Mouse (Mus musculus): ENCODE measurements at regions not wholly inside any gene's neighbourhood (a gene's known extent, or its start where the extent isn't known, plus 50 kb on each side); places are given as distances from the start of the nearest gene placed in this dataset.

DNA sequence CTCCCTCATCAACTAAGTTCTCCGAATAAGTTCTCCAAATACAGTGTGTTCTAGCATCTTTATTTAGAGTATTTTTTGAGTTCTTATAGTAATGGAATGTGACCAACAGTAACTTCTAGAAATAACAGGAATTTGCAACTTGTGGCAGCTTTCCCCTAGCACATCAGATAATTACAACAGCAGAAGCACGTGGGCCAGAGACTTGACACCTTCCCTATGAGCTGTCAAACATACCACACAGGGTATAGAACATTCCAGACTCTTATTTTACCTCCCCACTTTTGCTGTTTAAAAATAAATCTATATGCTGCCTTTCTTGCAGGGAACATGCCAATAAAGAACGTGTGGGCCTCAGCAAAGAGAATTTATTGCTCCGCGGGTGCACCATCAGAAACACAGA is 77.4 kb upstream of the Commd8 start:
- no peak overlapping the region for H3K9ac ChIP-seq (ENCODE audit: low read length)

DNA sequence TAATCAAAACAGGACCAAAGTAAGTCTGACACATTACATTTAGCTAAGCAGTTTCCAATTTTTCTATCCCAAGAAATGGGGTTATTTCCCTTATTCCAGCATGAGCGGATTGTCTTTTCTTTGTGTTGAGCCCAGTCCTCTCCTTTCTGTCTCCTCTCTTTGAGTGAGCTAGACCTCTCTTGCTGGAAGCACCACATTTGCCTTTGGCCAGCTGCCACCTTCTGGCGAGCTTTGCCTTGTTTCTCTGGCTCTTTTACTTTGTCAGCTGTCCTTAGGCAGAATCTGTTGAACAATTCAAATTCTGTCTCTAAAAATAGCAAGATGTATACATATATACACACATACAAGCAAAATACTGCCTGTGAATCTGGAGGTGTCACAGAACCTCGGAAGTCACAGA is 76.1 kb upstream of the Commd8 start:
- ATAC-seq (replicated peaks; ENCODE audit: extremely low read depth, insufficient read depth, low FRiP score), result no peak
- H3K9me3 ChIP-seq (replicated peaks; ENCODE audit: control insufficient read depth, low read length), result no peaks in the 10 kb centered on the region
- WGBS, result 51% methylated on average over 3 of the region's 3 CpGs

More for the DNA sequence above, 77.4 kb upstream of the Commd8 start:
- Histone ChIP-seq H3K27me3 (ENCODE audit: control insufficient read depth, insufficient read depth, low read length) (no peaks in the 10 kb centered on the region), H3K27ac (ENCODE audit: low read length) (no peak overlapping the region), H3K4me1 (ENCODE audit: control insufficient read depth, insufficient read depth, low read length) (no peaks in the 10 kb centered on the region), H3K4me2 (ENCODE audit: low read depth, low read length) (no peak overlapping the region), H3K36me3 (ENCODE audit: control insufficient read depth, insufficient read depth) (peaks cover 5% of the 10 kb centered on the region), H3K4me3 (ENCODE audit: low read length) (no peak overlapping the region), H3K9me3 (replicated peaks; ENCODE audit: control insufficient read depth, low read length) (no peaks in the 10 kb centered on the region)
- WGBS, result 83% methylated on average over 5 of the region's 5 CpGs
- ATAC-seq (replicated peaks; ENCODE audit: extremely low read depth, insufficient read depth, low FRiP score), result no peak

DNA sequence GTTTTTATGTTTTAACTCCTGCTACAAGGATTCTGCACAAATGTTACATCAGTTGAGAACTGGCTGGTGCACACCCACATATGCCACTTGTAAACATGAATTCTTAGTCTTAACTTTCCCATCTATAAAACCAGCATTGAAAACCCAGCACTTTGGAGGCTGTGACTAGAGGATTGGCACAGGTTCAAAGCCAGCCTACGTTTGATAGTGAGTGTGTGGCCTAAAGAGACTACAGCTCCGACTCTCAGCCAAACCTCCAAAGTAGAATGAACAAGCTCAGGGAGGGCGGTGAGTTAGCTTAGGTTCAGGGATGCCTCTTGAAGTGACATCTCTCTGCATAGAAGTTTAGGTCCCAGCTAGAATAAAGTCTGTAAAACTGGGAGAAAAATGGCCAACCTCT is 75.0 kb upstream of the Commd8 start:
- no peak for ATAC-seq (replicated peaks; ENCODE audit: extremely low read depth, insufficient read depth, low FRiP score)
- Histone ChIP-seq H3K27me3 (ENCODE audit: control insufficient read depth, insufficient read depth, low read length) (no peaks in the 10 kb centered on the region), H3K9me3 (replicated peaks; ENCODE audit: control insufficient read depth, low read length) (no peaks in the 10 kb centered on the region), H3K4me1 (ENCODE audit: control insufficient read depth, insufficient read depth, low read length) (no peaks in the 10 kb centered on the region), H3K4me2 (ENCODE audit: low read depth, low read length) (no peak overlapping the region), H3K36me3 (ENCODE audit: control insufficient read depth, insufficient read depth) (no peaks in the 10 kb centered on the region), H3K4me3 (ENCODE audit: low read length) (no peak overlapping the region), H3K27ac (ENCODE audit: low read length) (no peak overlapping the region), H3K9ac (ENCODE audit: low read length) (no peak overlapping the region)
- 51% methylated on average over 3 of the region's 3 CpGs for WGBS

More for the DNA sequence above, 76.1 kb upstream of the Commd8 start:
- H3K4me3 ChIP-seq (ENCODE audit: low read length), result no peak overlapping the region
- H3K4me1 ChIP-seq (ENCODE audit: control insufficient read depth, insufficient read depth, low read length), result no peaks in the 10 kb centered on the region
- no peak overlapping the region for H3K27ac ChIP-seq (ENCODE audit: low read length)
- H3K36me3 ChIP-seq (ENCODE audit: control insufficient read depth, insufficient read depth), result peaks cover 3% of the 10 kb centered on the region; the same call in 1 of the 2 replicates
- no peak overlapping the region for H3K4me2 ChIP-seq (ENCODE audit: low read depth, low read length)
- H3K27me3 ChIP-seq (ENCODE audit: control insufficient read depth, insufficient read depth, low read length), result no peaks in the 10 kb centered on the region
- H3K9ac ChIP-seq (ENCODE audit: low read length), result no peak overlapping the region

DNA sequence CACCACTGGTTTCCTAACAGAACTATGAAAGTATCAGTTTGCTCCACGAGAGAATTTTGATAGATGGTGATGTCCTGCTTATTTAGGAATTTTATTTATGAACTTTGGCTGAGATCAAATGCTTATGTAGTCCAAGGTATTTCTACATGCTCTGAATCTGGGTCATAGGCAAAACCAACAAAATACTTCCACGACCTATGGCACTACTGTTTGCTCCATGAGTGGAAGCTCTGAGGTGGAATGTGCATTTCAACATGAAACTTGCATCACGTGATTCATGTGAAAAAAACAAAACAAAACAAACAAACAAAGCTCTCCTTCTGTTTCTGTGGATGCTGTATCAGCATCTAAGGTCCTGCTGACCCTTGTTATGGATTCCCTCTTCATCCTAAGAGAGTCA is 73.5 kb upstream of the Commd8 start:
- WGBS, result 89% methylated on average over 3 of the region's 3 CpGs
- Histone ChIP-seq H3K4me2 (ENCODE audit: low read depth, low read length) (no peak overlapping the region), H3K9me3 (replicated peaks; ENCODE audit: control insufficient read depth, low read length) (no peaks in the 10 kb centered on the region), H3K27me3 (ENCODE audit: control insufficient read depth, insufficient read depth, low read length) (no peaks in the 10 kb centered on the region), H3K27ac (ENCODE audit: low read length) (no peak overlapping the region), H3K4me3 (ENCODE audit: low read length) (no peak overlapping the region), H3K36me3 (ENCODE audit: control insufficient read depth, insufficient read depth) (no peaks in the 10 kb centered on the region), H3K9ac (ENCODE audit: low read length) (no peak overlapping the region), H3K4me1 (ENCODE audit: control insufficient read depth, insufficient read depth, low read length) (no peaks in the 10 kb centered on the region)
- no peak for ATAC-seq (replicated peaks; ENCODE audit: extremely low read depth, insufficient read depth, low FRiP score)

DNA sequence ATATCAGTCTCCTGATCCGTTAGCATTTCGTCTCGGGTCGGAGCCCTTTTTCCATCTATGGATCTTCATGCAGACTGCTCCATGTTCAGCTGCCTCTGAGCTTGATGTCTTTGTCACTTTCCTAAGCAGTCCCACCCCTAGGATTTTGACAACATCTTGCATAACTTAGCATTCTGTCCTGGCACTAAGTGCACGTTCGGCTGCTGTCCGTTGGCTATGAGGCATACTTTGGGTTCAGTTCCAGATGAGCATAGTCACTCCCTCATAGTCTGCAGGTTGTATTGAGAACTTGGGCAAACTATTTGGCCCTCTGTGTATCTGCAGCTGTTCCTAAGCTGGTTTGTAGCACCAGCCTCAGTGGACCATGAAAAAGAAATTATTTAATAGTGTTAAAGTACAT is 72.3 kb upstream of the Commd8 start:
- Histone ChIP-seq H3K4me2 (ENCODE audit: low read depth, low read length) (no peak overlapping the region), H3K9ac (ENCODE audit: low read length) (no peak overlapping the region), H3K27ac (ENCODE audit: low read length) (no peak overlapping the region), H3K27me3 (ENCODE audit: control insufficient read depth, insufficient read depth, low read length) (no peaks in the 10 kb centered on the region), H3K4me3 (ENCODE audit: low read length) (no peak overlapping the region), H3K4me1 (ENCODE audit: control insufficient read depth, insufficient read depth, low read length) (no peaks in the 10 kb centered on the region), H3K9me3 (replicated peaks; ENCODE audit: control insufficient read depth, low read length) (no peaks in the 10 kb centered on the region), H3K36me3 (ENCODE audit: control insufficient read depth, insufficient read depth) (no peaks in the 10 kb centered on the region)
- WGBS, result 88% methylated on average over 7 of the region's 7 CpGs
- no peak for ATAC-seq (replicated peaks; ENCODE audit: extremely low read depth, insufficient read depth, low FRiP score)

- no peaks in the 10 kb centered on the region for H3K27me3 ChIP-seq (ENCODE audit: control insufficient read depth, insufficient read depth, low read length)
- H3K27ac ChIP-seq (ENCODE audit: low read length), result no peak overlapping the region
- peaks cover 11% of the 10 kb centered on the region for H3K4me1 ChIP-seq (ENCODE audit: control insufficient read depth, insufficient read depth, low read length)
- H3K4me2 ChIP-seq (ENCODE audit: low read depth, low read length), result no peak overlapping the region
- ATAC-seq (replicated peaks; ENCODE audit: extremely low read depth, insufficient read depth, low FRiP score), result no peak
- H3K9me3 ChIP-seq (replicated peaks; ENCODE audit: control insufficient read depth, low read length), result no peaks in the 10 kb centered on the region
- 92% methylated on average over 5 of the region's 5 CpGs for WGBS
- H3K9ac ChIP-seq (ENCODE audit: low read length), result no peak overlapping the region
- H3K4me3 ChIP-seq (ENCODE audit: low read length), result no peak overlapping the region
- H3K36me3 ChIP-seq (ENCODE audit: control insufficient read depth, insufficient read depth), result no peaks in the 10 kb centered on the region; the same call in 1 of the 2 replicates
Observed at GRCm38 (mm10) chr5:72227002-72227401, 59.0 kb upstream of the Commd8 start.

DNA sequence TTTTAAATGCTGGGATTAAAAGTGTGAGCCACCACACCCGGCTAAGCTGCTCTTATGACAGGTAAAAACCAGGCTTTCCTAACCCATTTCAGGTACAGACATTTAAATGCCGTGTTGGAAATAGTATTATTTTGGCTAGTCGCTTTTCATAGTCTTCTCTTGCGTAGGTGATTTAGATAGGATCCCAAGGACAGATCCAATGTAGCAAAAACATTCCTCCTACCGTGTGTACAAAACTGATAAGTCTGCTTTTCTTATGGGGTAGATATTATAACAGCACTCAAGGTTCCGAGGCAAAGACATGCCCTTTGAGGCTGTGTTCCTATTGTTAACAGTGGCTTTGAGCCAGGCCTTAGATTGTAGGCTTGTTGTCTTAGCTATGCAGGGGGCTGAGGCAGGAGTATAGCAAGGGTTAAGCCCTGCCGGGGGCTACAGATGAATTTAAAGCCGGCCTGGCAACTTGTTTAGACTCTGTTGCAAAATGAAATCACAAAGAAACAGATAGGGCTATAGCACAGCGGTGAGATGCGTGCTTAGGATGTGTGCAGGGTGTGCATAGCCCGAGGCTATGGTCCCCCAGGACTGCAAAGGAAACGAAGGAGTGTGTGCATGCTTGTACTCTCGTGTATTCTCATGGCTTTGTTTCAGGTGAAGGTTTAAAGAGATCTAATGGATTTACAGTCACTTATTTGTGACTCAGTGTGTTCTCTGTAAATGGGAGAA is 57.7 kb upstream of the Commd8 start:
- ATAC-seq (replicated peaks; ENCODE audit: extremely low read depth, insufficient read depth, low FRiP score), result no peak
- 68% methylated on average over 13 of the region's 13 CpGs for WGBS
- H3K27ac ChIP-seq (ENCODE audit: low read length), result no peak overlapping the region

DNA sequence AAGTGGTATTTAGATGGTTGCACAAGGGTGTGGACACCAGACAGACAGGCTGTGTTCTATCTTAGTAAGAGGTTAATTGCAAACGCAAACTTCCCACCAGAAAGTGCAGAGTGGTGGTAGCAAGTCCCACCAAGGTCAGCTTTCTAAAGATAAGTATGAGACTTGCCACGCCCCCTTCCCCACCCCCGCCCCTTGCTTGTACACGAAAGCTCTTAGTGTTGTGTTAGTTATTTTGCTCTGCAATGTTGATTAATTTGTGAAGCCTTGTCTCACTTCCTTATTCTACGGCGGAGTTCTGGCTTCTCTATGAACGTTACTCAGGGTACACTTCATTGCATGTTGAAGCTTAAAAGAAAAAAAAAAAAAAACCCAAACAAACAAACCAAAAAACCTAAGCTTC is 57.1 kb upstream of the Commd8 start:
- H3K36me3 ChIP-seq (ENCODE audit: control insufficient read depth, insufficient read depth), result no peaks in the 10 kb centered on the region; the same call in 1 of the 2 replicates
- H3K4me1 ChIP-seq (ENCODE audit: control insufficient read depth, insufficient read depth, low read length), result peaks cover 11% of the 10 kb centered on the region
- H3K27ac ChIP-seq (ENCODE audit: low read length), result no peak overlapping the region
- no peak overlapping the region for H3K9ac ChIP-seq (ENCODE audit: low read length)
- 32% methylated on average over 7 of the region's 7 CpGs for WGBS
- H3K27me3 ChIP-seq (ENCODE audit: control insufficient read depth, insufficient read depth, low read length), result no peaks in the 10 kb centered on the region
- no peak; the same call in 1 of the 2 replicates for ATAC-seq (replicated peaks; ENCODE audit: extremely low read depth, insufficient read depth, low FRiP score)
- H3K4me2 ChIP-seq (ENCODE audit: low read depth, low read length), result peak overlapping the region; percentile 23; the same call in 1 of the 2 replicates
- H3K9me3 ChIP-seq (replicated peaks; ENCODE audit: control insufficient read depth, low read length), result no peaks in the 10 kb centered on the region
- no peak overlapping the region for H3K4me3 ChIP-seq (ENCODE audit: low read length)

More for the DNA sequence above, 57.7 kb upstream of the Commd8 start:
- Histone ChIP-seq H3K4me2 (ENCODE audit: low read depth, low read length) (no peak overlapping the region), H3K4me1 (ENCODE audit: control insufficient read depth, insufficient read depth, low read length) (peaks cover 11% of the 10 kb centered on the region), H3K27me3 (ENCODE audit: control insufficient read depth, insufficient read depth, low read length) (no peaks in the 10 kb centered on the region), H3K9ac (ENCODE audit: low read length) (no peak overlapping the region), H3K4me3 (ENCODE audit: low read length) (no peak overlapping the region), H3K36me3 (ENCODE audit: control insufficient read depth, insufficient read depth) (no peaks in the 10 kb centered on the region; the same call in 1 of the 2 replicates), H3K9me3 (replicated peaks; ENCODE audit: control insufficient read depth, low read length) (no peaks in the 10 kb centered on the region)

DNA sequence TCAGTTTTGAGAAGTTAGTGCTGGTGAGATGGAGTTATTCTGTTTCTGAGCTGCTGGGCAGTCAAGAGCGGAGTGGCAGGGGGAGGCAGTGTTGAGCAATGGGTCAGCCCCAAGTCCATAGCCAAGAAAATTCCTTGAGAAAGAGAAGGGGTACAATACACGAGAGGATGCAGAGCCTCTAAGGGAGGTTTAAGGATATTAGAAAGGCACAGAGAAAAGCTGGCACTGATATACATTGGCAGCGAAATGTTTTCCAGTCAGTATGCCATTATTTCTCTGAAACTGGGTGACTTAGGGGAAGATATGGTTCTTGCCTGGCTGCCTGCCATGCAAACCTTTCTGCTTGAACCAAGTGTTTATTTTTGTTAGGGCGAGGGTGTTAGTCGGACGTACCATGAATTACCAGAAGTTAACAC is 56.6 kb upstream of the Commd8 start:
- 35% methylated on average over 6 of the region's 6 CpGs for WGBS
- Histone ChIP-seq H3K9me3 (replicated peaks; ENCODE audit: control insufficient read depth, low read length) (no peaks in the 10 kb centered on the region), H3K27me3 (ENCODE audit: control insufficient read depth, insufficient read depth, low read length) (no peaks in the 10 kb centered on the region), H3K36me3 (ENCODE audit: control insufficient read depth, insufficient read depth) (no peaks in the 10 kb centered on the region; the same call in 1 of the 2 replicates), H3K4me2 (ENCODE audit: low read depth, low read length) (peak overlapping the region; percentile 23; the same call in 1 of the 2 replicates), H3K4me3 (ENCODE audit: low read length) (no peak overlapping the region), H3K4me1 (ENCODE audit: control insufficient read depth, insufficient read depth, low read length) (peaks cover 14% of the 10 kb centered on the region), H3K9ac (ENCODE audit: low read length) (0 out of 2 replicates have a peak overlapping the region, but pooled peaks have one; percentile 17), H3K27ac (ENCODE audit: low read length) (no peak overlapping the region; the same call in 1 of the 2 replicates)
- no peak; the same call in 1 of the 2 replicates for ATAC-seq (replicated peaks; ENCODE audit: extremely low read depth, insufficient read depth, low FRiP score)

Measured in heart, embryonic 16.5 days (tissue).